7 mouse cellular contexts compared by ENCODE assay signal in the genomic region with DNA sequence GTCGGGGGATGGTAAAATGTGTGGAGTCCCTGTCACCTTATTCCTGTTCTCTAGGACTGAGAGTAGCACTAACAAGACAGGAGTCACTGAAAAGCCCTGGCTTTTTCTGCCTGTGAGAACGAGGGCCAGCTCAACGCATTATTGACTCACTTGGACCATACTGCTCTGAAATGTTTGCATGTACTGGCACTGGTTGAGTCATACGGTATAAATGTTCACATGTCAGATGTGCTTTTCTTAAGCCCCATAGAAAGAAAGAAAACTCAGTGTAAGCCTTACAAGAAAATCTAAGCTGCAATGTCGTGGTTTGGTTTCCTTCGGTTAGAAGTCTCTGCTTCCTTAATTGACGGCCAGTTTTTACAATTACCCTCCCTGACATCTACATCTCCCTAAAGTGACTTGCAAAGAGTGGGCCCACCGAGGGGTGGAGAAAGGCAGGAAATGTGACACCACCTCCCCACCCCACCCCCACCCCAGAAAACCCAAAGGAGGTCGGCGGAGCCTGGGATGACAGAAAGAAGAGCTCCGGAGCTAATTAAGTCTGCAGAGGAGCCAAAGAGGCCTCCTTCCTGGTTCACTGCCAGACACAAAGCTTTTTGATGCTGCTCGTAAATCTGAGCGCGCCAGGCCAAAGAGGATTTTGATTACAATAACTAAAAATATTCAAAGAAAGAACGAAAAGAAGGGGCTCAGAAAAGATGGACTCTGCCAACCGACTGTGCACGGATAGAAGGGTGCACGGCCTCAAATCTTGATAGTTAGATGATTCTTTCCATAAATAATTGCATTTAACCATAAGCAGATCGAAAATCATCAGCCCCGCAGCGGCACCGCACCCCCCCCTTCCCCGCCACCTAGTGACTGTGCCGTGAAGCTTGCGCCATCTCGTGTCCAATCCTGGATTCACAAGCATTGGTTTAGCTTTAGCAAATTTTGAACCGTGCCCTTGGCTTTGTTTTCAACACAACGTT. TPM values are rescaled to one million over a fixed set of nuclear protein-coding genes. Genes with fewer than 3 reads are reported as not detected.
DNase-seq lines count a peak whose midpoint lies in the region; ATAC-seq and TF ChIP-seq lines count a peak whose summit lies in the region.

No protein-coding gene starts in this region.

- ATAC-seq in limb, embryonic 13.5 days (ENCODE audit: low FRiP score, low read depth): peak; percentile 78
- peak; percentile 82 for ATAC-seq in midbrain, embryonic 15.5 days (replicated peaks)

- H3K4me1 ChIP-seq in limb, embryonic 13.5 days: peaks cover 23% of the 10 kb centered on the region
- peaks cover 22% of the 10 kb centered on the region for H3K4me1 ChIP-seq in midbrain, embryonic 15.5 days
- 0 out of 2 replicates have a peak, but pooled peaks cover 4% of the 10 kb centered on the region for H3K4me1 ChIP-seq in spleen, adult 2 months (ENCODE audit: control insufficient read depth, insufficient read depth, insufficient read length)

- no peak overlapping the region; the same call in 1 of the 2 replicates for H3K27ac ChIP-seq in limb, embryonic 13.5 days
- H3K27ac ChIP-seq in midbrain, embryonic 15.5 days: peak overlapping the region; percentile 80
- H3K27ac ChIP-seq in spleen, adult 2 months (ENCODE audit: insufficient read depth, low read length): no peak overlapping the region

- no peak for TF ChIP-seq POLR2A in spleen, adult 2 months (IDR thresholded peaks at IDR 0.05; ENCODE audit: low read depth, low read length)

- H3K27me3 ChIP-seq in limb, embryonic 13.5 days: no peaks in the 10 kb centered on the region
- no peaks in the 10 kb centered on the region for H3K27me3 ChIP-seq in midbrain, embryonic 15.5 days (replicated peaks)
- no peaks in the 10 kb centered on the region for H3K27me3 ChIP-seq in spleen, adult 2 months (ENCODE audit: control insufficient read depth, insufficient read depth, low read length)

- H3K4me3 ChIP-seq in limb, embryonic 13.5 days: peak overlapping the region; percentile 50
- peak overlapping the region; percentile 40 for H3K4me3 ChIP-seq in midbrain, embryonic 15.5 days
- peak overlapping the region; percentile 53 for H3K4me3 ChIP-seq in spleen, adult 2 months (ENCODE audit: extremely low read depth, insufficient read depth, insufficient read length)

- no peaks in the 10 kb centered on the region for H3K9me3 ChIP-seq in limb, embryonic 13.5 days
- H3K9me3 ChIP-seq in midbrain, embryonic 15.5 days: no peaks in the 10 kb centered on the region

- peak overlapping the region; percentile 74 for H3K4me2 ChIP-seq in limb, embryonic 13.5 days (replicated peaks)
- peak overlapping the region; percentile 69 for H3K4me2 ChIP-seq in midbrain, embryonic 15.5 days

- DNase-seq in adrenal gland, adult 8-10 months: peak; percentile 32
- DNase-seq in embryo, embryonic 10.5 days (ENCODE audit: low spot score): peak; percentile 91
- peak; percentile 72 to 92 for DNase-seq in heart, adult 18-20 months
- DNase-seq in kidney, adult 18-20 months: peak; percentile 83
- DNase-seq in spleen, adult 2 months (ENCODE audit: low read depth in 1 of 2, low spot score in 2 of 2): peak; percentile 32 to 68

- WGBS in limb, embryonic 13.5 days: 5% methylated on average over 28 of the region's 28 CpGs
- 3% methylated on average over 28 of the region's 28 CpGs for WGBS in midbrain, embryonic 15.5 days
- 10% methylated on average over 28 of the region's 28 CpGs for WGBS in spleen, adult 2 months

- peak; percentile 74; the same call in 1 of the 2 replicates for TF ChIP-seq CTCF in spleen, adult 2 months (IDR thresholded peaks at IDR 0.05; ENCODE audit: extremely low read depth, insufficient read depth, insufficient read length, insufficient replicate concordance)

- H3K9ac ChIP-seq in limb, embryonic 13.5 days: peak overlapping the region; percentile 61
- H3K9ac ChIP-seq in midbrain, embryonic 15.5 days: peak overlapping the region; percentile 50

- no peaks in the 10 kb centered on the region for H3K36me3 ChIP-seq in limb, embryonic 13.5 days
- H3K36me3 ChIP-seq in midbrain, embryonic 15.5 days (replicated peaks): no peaks in the 10 kb centered on the region
- H3K36me3 ChIP-seq in spleen, adult 2 months (ENCODE audit: control insufficient read depth, insufficient read depth, low read length): no peaks in the 10 kb centered on the region

RNA-seq across cellular contexts. Expression of a gene that starts 28.0 kb away (rescaled TPM):
- total RNA-seq in adrenal gland, adult 8-10 months (2022): not detected
- total RNA-seq in heart, adult 18-20 months (2021): not detected
- polyA plus RNA-seq in limb, embryonic 13.5 days (2015; fragmentation: Nextera tagmentation; extraction: Ambion mirVana): not detected in 2 replicates
- not detected in 2 replicates for polyA plus RNA-seq in midbrain, embryonic 15.5 days (2015; fragmentation: Nextera tagmentation; extraction: Ambion mirVana)
- polyA plus RNA-seq in spleen, adult 2 months (2012; rRNA removed): not detected in 2 replicates

RNA-seq across cellular contexts. Expression of a gene that starts 40.5 kb away (rescaled TPM):
- total RNA-seq in adrenal gland, adult 8-10 months (2022): 10 to 100 TPM in 1 of 4 experiments, 1 to 10 TPM in 3; 8.1 to 10.0 (median 9.4) TPM
- 1 to 10 TPM; 2.0 to 2.7 TPM for total RNA-seq in heart, adult 18-20 months (2021)
- polyA plus RNA-seq in limb, embryonic 13.5 days (2015; fragmentation: Nextera tagmentation; extraction: Ambion mirVana): 1.6 and 2.1 TPM in 2 replicates
- 0.54 and 0.59 TPM in 2 replicates for polyA plus RNA-seq in midbrain, embryonic 15.5 days (2015; fragmentation: Nextera tagmentation; extraction: Ambion mirVana)
- 0.65 and 0.79 TPM in 2 replicates for polyA plus RNA-seq in spleen, adult 2 months (2012; rRNA removed)

Comparison
In these comparisons a context has a peak if more than half of its experiments do, and no peak if none do; other contexts are left out.
1. DNase-seq: peak in every context shown above with its lines; median percentile 91 in embryo, embryonic 10.5 days; 83 in kidney, adult 18-20 months; 82 in heart, adult 18-20 months; 50 in spleen, adult 2 months; 32 in adrenal gland, adult 8-10 months.